Mouse (Mus musculus): ENCODE results near the gene Gm10944.

- no peak for TF ChIP-seq GATA1 (IDR thresholded peaks at IDR 0.05; ENCODE audit: borderline replicate concordance, low read length)
- TF ChIP-seq CTCF (IDR thresholded peaks at IDR 0.05; ENCODE audit: low read depth, low read length) = no peak
- no peak for TF ChIP-seq POLR2AphosphoS5 (IDR thresholded peaks at IDR 0.05; ENCODE audit: insufficient replicate concordance, low read depth, low read length)
- TF ChIP-seq GATA2 (IDR thresholded peaks at IDR 0.05; ENCODE audit: borderline replicate concordance, low read depth, low read length) = no peak
Observed at GRCm38 (mm10) chr10:10701326-10701725, 20.2 kb downstream of the Gm10944 start.

All from G1E (cell line).